Mouse (Mus musculus): ENCODE data around the gene Slc25a27.

Slc25a27 gene

DNA sequence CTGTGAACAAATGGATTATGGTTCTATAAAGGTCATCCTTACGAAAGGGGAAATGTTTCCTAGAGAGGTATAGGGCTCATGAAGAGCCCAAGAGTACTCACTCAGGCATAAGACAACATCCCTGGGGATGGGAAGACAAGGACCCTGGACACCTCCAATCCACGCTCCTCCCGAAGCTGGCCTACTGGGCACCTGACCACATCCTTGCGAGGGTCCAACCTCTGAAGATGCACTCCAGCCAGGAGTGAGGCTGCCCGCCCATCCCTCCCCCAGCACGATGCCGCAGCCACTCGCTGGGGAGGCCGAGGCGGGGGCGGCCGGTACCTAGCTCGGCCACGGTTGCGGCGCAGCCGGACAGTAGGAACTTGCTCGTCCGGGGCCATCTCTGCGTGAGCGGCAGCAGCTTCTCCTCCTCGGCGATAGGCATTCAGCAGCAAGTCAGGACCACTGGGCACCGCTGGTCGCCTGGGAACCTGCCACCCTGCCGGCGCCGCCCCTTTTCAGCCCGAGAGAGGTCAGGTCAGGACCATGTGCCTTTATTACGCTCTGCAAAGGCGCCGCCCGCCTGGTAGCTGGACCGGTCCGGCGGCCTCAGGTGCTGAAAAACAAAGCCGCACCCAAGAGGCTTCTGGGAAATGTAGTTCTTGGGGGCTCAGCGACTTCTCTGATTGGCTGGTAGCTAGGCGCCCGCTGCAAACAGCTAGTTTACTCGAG lies at the start of gene Slc25a27:
Slc25a27 (minus strand) TSS at position 639 of the 714 bp plus-strand sequence.
- DNase-seq: peak; percentile 90 to 97

DNA sequence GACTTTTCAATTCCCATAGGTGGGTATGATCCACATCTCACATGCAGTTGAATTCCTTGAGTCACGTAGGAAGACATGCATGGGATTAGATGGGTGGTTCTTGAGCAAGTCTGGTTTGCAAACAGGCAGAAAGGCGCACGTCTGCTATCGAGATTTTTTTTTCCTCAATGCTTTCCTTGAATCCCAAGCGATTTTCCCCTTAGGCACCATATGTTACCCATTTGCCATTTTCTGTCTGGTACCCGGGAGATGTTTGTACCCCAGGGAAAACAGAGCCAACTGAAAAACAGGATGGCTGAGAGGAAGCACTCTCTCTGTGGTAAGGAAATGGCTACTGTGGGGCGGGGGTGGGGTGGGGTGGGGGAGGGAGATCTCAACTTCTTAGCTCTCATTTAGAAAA lies 49.6 kb upstream of the Slc25a27 start:
- DNase-seq: no peak

- DNase-seq: no peak
Observed at GRCm38 (mm10) chr17:43714191-43714590, 47.2 kb upstream of the Slc25a27 start.

- DNase-seq: no peak
Observed at GRCm38 (mm10) chr17:43711557-43712352, 44.7 kb upstream of the Slc25a27 start.

DNA sequence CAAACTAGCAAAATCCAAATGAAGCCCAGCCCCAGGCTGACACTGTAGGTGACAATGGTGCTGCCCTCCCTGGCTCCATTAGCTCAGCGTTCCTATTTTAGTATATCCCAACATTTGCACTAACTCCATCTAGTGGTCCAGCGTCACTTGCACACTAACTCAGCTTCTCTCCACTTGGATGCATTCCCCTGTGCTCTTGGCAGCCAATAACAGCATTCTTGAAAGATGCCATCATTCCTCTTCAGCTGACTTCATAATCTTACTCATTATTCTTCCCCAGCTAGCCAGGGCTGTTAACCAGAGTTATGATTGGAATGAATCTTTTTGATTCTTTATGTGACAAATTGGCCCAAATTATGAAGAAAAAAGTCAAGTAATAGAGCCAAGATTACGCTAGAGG lies 40.2 kb upstream of the Slc25a27 start:
- DNase-seq: no peak

DNA sequence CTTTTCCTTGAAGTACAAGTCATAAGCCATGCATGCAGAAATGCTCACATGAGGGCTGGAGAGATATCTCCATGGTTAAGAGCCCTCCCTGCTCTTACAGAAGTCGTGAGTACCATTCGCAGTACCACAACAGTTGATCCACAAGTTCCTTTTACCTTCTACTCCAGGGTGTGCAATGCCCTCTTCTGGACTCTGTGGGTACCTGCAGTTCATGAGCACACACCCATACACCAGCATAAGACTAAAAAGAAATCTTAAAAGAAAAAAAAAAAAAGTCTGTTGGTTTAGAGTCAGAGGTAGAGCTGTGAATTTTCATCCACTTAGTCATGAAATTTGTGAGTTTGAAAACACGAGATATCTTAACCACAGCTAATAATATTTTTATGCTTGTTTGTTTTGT lies 39.7 kb upstream of the Slc25a27 start:
- DNase-seq: no peak

- peak; percentile 28 to 36 for DNase-seq
Observed at GRCm38 (mm10) chr17:43704216-43704930, 37.4 kb upstream of the Slc25a27 start.

DNA sequence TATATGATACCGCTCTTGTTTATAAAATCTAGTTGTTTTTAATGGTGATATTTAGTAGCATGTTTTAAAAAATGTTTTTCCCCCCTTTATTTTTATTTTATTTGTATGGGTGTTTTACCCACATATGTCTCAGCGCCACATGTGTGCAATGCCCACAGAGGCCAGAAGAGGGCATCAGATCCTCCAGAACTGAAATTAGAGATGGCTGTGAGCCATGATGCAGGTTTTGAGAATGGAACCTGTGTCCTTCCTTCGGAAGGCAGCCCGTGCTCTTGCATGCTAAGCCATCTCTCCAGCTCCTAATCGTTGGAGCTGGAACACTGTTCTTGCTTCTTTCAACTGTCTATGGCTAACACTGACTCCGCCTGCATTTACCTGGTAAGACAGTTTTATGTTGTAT lies 34.0 kb upstream of the Slc25a27 start:
- peak; percentile 55 to 68 for DNase-seq

- DNase-seq: peak; percentile 77 to 82
Observed at GRCm38 (mm10) chr17:43698997-43699649, 32.1 kb upstream of the Slc25a27 start.

GRCm38 (mm10) chr17:43689591-43689990 lies 22.6 kb upstream of the Slc25a27 start:
- DNase-seq: no peak

DNA sequence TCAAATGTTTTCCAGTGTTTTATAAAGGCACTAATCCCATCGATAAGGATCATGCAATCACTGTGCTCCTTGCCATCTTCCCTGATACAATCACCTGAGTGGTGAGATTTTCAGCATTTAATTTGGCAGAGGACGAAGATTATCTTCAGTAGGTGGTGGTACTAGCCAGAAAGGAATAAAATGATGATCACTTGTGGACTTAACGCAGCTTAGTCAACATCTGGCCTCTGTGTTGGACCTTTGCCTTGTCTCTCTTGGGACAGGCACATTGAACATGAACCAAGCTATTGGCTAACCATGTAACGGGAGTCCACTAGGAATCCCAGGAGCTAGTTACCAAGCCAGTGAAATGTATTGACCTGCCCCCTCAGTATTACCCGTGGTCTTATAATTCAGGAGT lies 17.6 kb upstream of the Slc25a27 start:
- no peak for DNase-seq

DNA sequence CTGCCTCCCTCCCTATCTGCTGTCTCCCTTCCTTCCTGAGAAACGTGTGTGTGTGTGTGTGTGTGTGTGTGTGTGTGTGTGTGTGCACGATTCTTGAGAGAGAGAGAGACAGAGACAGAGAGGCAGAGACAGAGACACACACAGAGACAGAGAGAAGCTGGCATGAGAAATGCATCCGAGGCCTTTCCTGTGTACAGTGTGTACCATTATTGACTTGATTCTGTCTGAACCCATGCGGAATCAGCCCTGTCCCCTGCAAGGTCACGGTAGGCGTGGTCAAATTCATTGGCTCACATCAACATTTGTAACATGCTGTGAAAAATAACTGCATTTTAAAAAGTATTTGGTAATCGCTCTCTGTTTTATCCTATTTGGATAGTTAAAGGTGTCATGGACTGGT lies 17.1 kb upstream of the Slc25a27 start:
- DNase-seq: no peak

GRCm38 (mm10) chr17:43677317-43677716 lies 10.3 kb upstream of the Slc25a27 start:
- no peak for DNase-seq

- DNase-seq: no peak
Observed at GRCm38 (mm10) chr17:43676241-43676640, 9.2 kb upstream of the Slc25a27 start.

DNA sequence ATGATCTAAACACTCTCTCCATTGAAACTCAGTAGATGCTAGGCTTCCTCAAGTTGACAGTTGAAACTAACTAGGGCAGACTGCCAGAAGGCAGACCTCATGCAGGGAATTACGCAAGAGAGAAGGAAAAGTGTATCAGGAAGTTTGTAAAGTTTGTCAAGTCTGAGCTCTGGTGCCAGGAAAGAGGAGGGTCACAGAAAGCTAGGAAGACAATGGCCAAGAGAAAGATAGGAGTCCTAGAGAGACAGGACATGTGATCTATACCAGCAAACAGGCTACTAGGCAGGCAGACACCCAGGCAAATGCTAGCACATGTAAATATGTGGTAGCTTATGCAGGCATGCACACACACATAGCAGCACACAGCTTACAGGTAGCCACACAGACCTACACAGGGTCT lies 8.2 kb upstream of the Slc25a27 start:
- no peak for DNase-seq

DNA sequence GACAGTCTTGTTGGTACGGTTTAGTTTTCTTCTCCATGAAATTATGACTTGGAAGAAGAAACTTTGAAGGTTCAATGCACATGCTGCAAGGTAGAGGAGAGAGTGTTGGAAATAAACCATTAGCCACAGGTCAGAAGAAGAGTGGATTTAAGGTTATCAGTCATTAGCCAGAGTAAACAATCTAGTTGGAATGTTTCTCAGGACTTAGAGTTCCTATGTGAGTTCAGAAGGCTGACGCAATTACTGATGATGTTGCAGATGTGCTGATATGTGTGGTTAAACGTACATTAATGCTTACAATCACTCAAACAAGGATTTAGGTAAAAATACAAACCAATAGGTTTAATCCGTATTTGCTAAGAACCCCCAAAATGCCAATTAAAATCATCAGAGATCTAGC lies 4.9 kb upstream of the Slc25a27 start:
- no peak for DNase-seq

GRCm38 (mm10) chr17:43669145-43669695 lies 2.2 kb upstream of the Slc25a27 start:
- no peak for DNase-seq

- no peak for DNase-seq
Observed at GRCm38 (mm10) chr17:43667290-43667843, 353 bp upstream of the Slc25a27 start, which contains the start of gene Cyp39a1. TSS of gene Cyp39a1 (plus strand) at chr17:43667425.

- DNase-seq: no peak
Observed at GRCm38 (mm10) chr17:43651314-43652046, 15.5 kb downstream of the Slc25a27 start.

DNA sequence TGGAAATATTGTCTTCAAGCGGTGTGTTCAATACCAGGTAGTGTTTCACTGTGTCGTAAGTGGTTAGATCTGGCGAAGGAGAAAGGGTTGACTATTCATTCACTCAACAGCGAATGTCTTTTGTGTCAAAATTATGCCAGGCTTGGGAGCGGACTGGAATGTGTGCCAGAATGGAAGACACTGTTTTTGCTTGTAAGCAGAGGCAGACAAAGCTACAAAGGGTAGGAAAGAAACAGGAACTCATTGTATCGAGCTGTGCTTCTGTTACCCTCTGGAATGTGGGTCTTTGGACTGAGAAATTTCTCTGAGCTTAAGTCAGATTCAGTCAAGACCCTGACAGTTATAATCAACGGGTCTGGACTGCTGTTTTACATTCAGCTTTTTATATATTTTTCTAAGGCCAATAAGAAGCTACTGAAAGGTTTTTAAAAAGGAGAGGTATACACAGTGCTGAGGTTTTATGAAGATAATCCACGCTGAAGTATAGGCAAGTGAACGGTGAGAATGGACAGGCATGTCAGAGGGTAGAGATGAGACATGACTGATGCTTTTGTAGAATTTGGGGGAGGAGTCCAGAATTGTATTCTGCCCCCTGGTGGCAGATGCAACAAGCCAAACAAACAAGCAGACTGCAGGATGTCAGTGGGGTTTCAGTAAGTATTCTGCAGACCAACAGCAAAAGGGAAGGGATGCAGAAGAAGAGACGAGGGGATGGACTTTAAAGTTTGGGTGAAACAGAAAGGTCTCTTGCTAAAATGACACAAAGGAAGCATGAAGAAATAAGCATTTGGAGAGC lies 17.2 kb downstream of the Slc25a27 start:
- DNase-seq: peak in 1 of 2 experiments; percentile 19

DNA sequence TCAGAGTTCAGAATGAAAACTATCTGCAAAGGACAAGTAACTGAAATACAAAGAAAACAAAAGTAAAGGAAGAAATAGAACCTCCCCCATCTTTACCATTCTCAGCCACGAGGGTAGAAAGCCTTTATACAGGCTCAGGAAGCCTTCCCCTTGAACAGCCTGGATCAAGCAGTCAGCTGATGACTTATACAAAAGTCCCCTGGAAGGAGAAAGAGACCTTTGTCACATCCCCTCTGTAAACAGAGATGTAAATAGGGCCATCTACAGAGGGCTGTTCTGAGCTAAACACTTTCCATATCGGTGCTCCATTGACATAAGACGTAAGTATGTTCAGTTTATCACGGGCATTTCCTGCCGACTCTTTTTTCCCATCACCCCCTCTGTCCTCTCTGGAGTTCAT lies 20.1 kb downstream of the Slc25a27 start:
- no peak for DNase-seq

Measured in cerebellum, adult 18-20 months (tissue).